Mouse (Mus musculus): Measurements from ENCODE around the gene Ndufs2. TPM values are rescaled to one million over a fixed set of nuclear protein-coding genes. Genes with fewer than 3 reads are reported as not detected.

The Ndufs2 gene
- polyA plus RNA-seq, 1 experiment from 2014 or later: 217 TPM

DNA sequence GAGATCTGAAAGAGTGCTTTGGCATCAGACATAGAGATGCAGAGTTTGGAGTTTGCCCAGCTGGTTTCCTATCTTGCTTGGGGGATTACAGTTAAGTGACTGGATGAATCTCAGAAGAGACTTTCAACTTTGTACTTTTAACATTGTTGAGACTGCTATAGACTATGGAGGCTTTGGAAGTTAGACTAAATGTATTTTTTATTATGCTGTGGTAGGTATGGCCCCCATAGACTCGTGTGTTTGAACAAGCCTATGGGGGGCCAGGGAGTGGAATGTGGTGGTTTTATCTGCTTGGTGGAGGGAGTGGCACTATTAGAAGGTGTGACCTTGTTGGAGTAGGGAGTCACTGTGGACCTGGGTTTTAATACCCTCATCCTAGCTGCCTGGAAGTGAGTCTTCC is 51.7 kb downstream of the Ndufs2 start:
- no peak overlapping the region for H3K9ac ChIP-seq
- no peak for ATAC-seq (ENCODE audit: insufficient number of reproducible peaks, low FRiP score, low TSS enrichment, low read depth)
- H3K4me1 ChIP-seq: peaks cover 9% of the 10 kb centered on the region
- H3K36me3 ChIP-seq: no peaks in the 10 kb centered on the region
- H3K9me3 ChIP-seq: no peaks in the 10 kb centered on the region
- no peak overlapping the region for H3K27ac ChIP-seq
- H3K4me3 ChIP-seq: no peak overlapping the region
- 50% methylated on average over 1 of the region's 1 CpGs for WGBS
- peaks cover 27% of the 10 kb centered on the region for H3K27me3 ChIP-seq
- no peak overlapping the region for H3K4me2 ChIP-seq

DNA sequence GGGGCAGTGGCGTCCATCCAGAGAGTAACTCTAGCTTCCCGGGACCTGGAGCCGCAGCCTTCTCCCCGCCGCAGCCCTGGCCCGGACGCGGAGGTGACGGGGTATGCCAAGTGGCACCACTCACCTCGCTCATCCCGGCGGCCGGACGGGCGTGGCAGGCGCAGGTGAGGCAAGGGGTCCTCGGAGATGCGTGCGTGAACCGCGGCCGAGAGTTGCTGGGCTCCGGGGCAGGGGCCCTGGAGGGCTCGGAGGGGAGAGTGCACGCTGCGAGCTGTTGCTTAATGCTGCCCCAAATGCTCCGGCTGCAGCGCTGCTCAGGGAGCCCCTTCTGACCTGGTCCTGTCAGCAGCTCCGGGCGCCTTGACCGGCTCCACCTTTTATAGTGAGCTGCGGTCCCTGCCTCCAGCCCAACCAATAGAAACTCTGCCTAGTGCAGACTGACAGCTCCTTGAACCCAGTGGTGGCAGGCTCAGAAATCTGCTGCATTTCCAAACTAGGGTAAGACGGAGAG is 55.2 kb downstream of the Ndufs2 start, which contains the start of gene Pcp4l1:
Pcp4l1 (minus strand) TSS at position 382 of the 511 bp plus-strand sequence.
- Histone ChIP-seq H3K27ac (no peak within 1 kb of the TSS), H3K4me2 (peak within 1 kb of the TSS; percentile 95), H3K27me3 (peaks cover 56% of the 10 kb centered on the region), H3K9me3 (no peaks in the 10 kb centered on the region), H3K4me1 (peaks cover 25% of the 10 kb centered on the region), H3K36me3 (no peaks in the 10 kb centered on the region), H3K4me3 (peak within 1 kb of the TSS; percentile 46), H3K9ac (peak within 1 kb of the TSS; percentile 27)
- peak; percentile 48; the same call in 1 of the 2 replicates for ATAC-seq (ENCODE audit: insufficient number of reproducible peaks, low FRiP score, low TSS enrichment, low read depth)
- WGBS: under 1% methylated on average over 33 of the region's 33 CpGs

DNA sequence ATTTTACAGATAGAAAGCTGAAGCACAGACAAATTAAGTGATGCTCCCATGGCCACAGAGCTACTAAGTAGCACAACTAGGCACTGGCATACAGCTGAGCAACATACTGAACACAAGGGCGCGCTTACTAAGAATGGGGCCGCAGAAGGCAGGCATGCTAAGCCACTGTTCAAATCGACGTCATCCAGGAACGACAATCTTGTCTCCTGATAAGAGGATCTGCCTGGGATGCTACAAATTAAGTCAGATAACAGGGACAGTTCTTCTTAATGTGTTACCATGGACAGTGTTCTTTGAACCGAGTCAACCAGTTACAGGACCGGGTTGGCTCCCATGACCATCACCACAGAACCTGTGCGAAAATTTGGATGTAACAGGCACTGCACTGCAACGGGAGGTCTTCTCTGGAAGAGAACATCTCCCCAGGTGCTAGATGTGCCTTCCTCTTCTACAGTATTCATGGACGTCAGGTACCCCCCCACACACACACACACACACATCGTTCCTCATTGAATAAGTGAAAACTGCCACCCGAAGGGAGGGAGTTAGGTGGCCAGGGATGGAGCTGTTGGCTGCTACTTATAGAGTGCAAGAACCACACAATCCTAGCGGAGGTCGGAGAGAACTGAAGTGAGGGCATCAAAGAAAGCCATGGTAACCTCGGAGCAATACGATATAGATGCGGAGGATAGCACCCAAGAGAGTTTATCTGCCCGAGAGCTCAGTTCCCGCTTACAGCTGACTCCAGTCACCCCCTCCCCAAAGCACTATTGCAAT is 56.0 kb downstream of the Ndufs2 start:
- Histone ChIP-seq H3K27ac (no peak overlapping the region), H3K4me2 (peak overlapping the region; percentile 95), H3K36me3 (no peaks in the 10 kb centered on the region), H3K4me3 (peak overlapping the region; percentile 46), H3K27me3 (peaks cover 56% of the 10 kb centered on the region), H3K9ac (peak overlapping the region; percentile 27; the same call in 1 of the 2 replicates), H3K4me1 (peaks cover 25% of the 10 kb centered on the region), H3K9me3 (no peaks in the 10 kb centered on the region)
- no peak for ATAC-seq (ENCODE audit: insufficient number of reproducible peaks, low FRiP score, low TSS enrichment, low read depth)
- 9% methylated on average over 20 of the region's 20 CpGs for WGBS

DNA sequence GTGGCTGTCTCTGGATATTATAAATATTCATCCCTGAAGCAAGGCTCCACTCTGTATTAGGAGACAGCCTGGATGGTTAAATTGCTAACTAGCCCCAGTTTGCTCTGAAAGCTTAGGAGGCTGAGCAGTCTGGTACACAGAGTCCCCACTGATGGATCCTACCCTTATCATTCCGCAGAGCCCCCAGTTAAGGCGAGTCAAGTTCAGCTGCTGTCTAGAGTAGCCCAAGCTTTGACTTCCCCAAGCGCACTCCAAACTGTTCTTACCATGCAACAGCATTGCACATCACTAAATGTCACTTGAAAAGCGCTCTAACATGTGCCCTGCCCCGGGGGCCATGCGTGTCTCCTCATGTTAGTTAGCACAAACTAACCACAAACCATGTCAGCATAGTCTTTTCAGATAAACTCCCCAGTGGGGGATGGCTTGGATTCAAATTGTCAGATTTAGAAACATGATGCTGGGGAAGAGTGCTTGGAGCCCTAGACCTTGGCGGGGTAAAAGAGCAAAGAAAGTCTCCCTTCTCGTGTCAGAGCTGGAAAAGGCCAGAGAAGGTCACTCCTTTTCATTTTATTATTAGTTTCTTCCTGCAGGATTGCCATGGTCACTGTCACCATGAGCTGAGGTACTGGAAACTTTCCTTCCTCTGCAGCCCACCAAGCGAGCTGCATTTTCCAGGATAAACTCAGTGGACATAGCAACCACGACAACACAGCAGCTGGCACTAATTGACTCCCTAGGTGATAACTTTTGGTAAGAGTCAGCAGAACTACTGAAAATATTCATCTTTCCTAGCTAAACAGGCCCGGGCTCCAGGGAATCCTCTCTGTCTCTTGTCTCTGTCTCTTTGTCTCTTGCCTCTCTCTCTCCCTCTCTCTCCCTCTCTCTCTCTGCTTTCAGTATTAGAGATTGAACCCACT is 57.0 kb downstream of the Ndufs2 start:
- Histone ChIP-seq H3K36me3 (no peaks in the 10 kb centered on the region), H3K4me2 (no peak overlapping the region), H3K27ac (no peak overlapping the region), H3K27me3 (peaks cover 56% of the 10 kb centered on the region), H3K4me1 (peaks cover 33% of the 10 kb centered on the region), H3K9ac (no peak overlapping the region), H3K4me3 (no peak overlapping the region), H3K9me3 (no peaks in the 10 kb centered on the region)
- WGBS: 23% methylated on average over 11 of the region's 11 CpGs
- ATAC-seq (ENCODE audit: insufficient number of reproducible peaks, low FRiP score, low TSS enrichment, low read depth): no peak

DNA sequence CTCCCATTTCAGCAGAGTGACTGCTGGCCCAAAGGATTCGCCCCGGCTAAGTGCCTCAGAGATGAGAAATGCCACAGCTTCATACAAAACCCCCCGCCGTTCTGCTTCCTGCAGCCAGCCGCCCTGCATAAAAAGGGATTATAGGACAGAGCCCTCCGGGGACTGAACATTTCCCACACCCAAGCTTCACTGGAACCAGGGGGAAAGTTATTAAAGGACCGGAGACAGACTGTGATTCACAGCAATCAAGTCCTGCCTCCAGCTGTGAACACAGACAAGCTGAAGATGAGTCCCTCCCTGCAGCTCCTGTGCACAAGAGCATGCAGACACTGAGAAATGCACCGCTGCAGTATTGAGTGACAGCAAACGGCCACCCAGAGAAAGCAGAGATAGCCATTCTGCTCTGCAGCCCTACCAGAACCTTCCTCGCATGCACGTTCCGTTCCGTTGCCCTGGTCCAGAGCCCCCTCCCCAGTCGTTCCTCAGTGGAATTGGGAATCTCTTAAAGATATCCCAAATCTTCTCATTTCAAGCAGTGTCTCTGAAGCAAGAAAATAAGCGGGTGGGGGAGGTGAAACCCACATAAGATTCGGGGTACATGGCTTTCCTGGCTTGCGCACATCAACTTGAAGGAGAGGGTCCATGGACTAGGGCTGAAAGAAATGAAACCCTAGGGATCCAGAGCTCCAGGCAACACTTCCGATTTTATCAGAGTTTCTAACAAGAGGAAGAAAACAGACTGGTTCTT is 57.9 kb downstream of the Ndufs2 start:
- Histone ChIP-seq H3K4me2 (peak overlapping the region; percentile 34), H3K9me3 (no peaks in the 10 kb centered on the region), H3K36me3 (no peaks in the 10 kb centered on the region), H3K9ac (no peak overlapping the region), H3K27ac (no peak overlapping the region), H3K4me3 (peak overlapping the region; percentile 8; the same call in 1 of the 2 replicates), H3K27me3 (peaks cover 56% of the 10 kb centered on the region), H3K4me1 (peaks cover 40% of the 10 kb centered on the region)
- ATAC-seq (ENCODE audit: insufficient number of reproducible peaks, low FRiP score, low TSS enrichment, low read depth): no peak
- WGBS: 4% methylated on average over 18 of the region's 18 CpGs

DNA sequence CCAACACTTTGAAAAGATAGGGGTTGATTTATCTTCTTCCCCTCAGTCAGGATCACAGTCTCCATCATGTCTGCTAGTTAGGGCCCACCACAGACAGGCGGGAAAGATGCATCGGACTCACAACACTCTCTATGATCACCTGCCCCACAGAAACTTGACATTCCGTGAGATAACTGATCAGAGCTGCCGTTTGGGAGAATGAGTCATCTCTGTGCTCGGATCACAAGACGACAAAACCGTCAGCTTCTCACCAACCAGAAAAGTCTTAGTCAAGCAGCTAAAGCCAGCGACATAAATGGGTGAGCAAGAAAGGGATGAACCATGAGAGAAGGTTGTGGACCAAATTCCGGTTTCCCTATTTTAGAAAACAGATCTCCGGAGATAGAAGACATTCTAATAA is 58.9 kb downstream of the Ndufs2 start:
- Histone ChIP-seq H3K36me3 (no peaks in the 10 kb centered on the region), H3K4me3 (no peak overlapping the region), H3K4me1 (peaks cover 42% of the 10 kb centered on the region), H3K9ac (no peak overlapping the region), H3K9me3 (no peaks in the 10 kb centered on the region), H3K27me3 (peaks cover 52% of the 10 kb centered on the region), H3K27ac (no peak overlapping the region), H3K4me2 (no peak overlapping the region)
- WGBS: 47% methylated on average over 10 of the region's 10 CpGs
- ATAC-seq (ENCODE audit: insufficient number of reproducible peaks, low FRiP score, low TSS enrichment, low read depth): no peak

DNA sequence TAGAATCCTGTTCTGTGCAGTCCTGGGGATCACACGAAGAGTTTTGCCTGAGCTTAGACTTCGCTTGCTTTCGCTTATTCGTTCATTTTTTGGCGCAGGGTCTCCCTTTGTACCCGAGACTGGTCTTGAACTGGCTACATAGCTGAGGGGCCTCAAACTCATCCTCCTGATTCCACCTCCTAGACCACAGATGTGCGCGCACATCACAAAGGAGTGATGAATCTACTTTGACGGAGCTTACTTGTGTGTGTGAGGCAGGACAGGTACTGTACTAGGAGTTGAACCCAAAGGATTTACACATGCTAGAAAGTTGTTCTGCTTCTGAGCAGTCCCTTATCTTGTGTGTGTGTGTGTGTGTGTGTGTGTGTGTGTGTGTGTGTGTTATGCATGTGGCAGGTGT is 60.4 kb downstream of the Ndufs2 start:
- no peak for ATAC-seq (ENCODE audit: insufficient number of reproducible peaks, low FRiP score, low TSS enrichment, low read depth)
- 93% methylated on average over 9 of the region's 9 CpGs for WGBS
- Histone ChIP-seq H3K4me3 (no peak overlapping the region), H3K9ac (no peak overlapping the region), H3K4me2 (no peak overlapping the region), H3K36me3 (no peaks in the 10 kb centered on the region), H3K4me1 (peaks cover 40% of the 10 kb centered on the region), H3K27ac (no peak overlapping the region), H3K9me3 (no peaks in the 10 kb centered on the region), H3K27me3 (peaks cover 42% of the 10 kb centered on the region)

DNA sequence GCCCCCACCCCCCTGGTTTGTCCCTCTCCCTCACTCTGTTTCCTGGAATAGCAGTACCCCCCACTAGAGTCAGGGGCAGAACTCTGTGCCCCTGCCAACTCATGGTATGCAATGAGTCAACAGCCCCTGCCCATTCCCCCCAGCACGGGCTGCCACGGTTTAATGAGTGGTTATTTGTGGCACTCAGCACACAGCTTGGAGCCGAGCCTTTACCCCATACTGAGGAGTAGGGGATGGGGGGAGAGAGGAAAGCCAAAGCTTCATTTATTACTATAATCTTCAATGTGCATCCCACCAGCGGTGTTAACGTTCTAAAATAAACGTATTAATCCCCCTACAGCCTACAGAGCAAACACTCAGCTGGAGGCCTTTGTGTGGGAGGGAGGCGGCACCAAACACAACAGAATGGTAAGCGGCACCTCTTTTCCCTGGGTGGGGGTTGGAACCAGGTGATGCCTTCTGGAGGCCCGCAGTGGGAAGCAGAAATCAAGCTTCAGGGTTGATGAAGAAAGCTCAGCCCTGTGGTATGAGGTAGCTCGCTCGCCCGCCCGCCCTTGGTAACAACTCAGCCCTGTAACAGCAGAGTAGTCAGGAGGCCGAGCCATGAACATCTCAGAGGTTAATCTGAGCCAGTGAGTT is 61.6 kb downstream of the Ndufs2 start:
- Histone ChIP-seq H3K27me3 (peaks cover 29% of the 10 kb centered on the region), H3K9ac (no peak overlapping the region), H3K4me2 (0 out of 2 replicates have a peak overlapping the region, but pooled peaks have one; percentile 7), H3K27ac (no peak overlapping the region), H3K4me3 (no peak overlapping the region), H3K9me3 (no peaks in the 10 kb centered on the region), H3K36me3 (no peaks in the 10 kb centered on the region), H3K4me1 (peaks cover 38% of the 10 kb centered on the region)
- 48% methylated on average over 14 of the region's 14 CpGs for WGBS
- ATAC-seq (ENCODE audit: insufficient number of reproducible peaks, low FRiP score, low TSS enrichment, low read depth): peak; percentile 75

DNA sequence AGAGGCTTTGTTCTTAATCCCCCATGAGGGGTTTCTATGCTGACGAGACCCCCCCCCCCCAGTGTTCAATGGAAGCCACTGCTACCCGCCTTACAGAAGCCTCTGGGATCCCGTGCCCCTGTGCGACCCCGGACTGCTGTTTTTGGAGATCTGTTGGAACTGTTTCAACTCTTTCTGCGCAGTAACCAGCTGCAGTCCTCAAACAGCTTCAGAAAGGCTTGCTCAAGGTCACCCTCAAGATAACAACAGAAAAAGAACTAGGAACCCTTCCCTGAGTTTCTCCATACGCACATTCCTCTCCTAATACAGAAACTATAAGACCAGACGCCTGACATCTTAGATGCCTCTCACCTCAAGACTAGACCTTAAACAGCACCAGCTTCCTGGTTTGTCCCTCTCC is 62.1 kb downstream of the Ndufs2 start:
- Histone ChIP-seq H3K4me2 (0 out of 2 replicates have a peak overlapping the region, but pooled peaks have one; percentile 7), H3K9ac (no peak overlapping the region), H3K27me3 (peaks cover 24% of the 10 kb centered on the region), H3K4me1 (peaks cover 36% of the 10 kb centered on the region), H3K27ac (no peak overlapping the region), H3K36me3 (no peaks in the 10 kb centered on the region), H3K4me3 (no peak overlapping the region), H3K9me3 (no peaks in the 10 kb centered on the region)
- ATAC-seq (ENCODE audit: insufficient number of reproducible peaks, low FRiP score, low TSS enrichment, low read depth): no peak
- WGBS: 29% methylated on average over 8 of the region's 8 CpGs

DNA sequence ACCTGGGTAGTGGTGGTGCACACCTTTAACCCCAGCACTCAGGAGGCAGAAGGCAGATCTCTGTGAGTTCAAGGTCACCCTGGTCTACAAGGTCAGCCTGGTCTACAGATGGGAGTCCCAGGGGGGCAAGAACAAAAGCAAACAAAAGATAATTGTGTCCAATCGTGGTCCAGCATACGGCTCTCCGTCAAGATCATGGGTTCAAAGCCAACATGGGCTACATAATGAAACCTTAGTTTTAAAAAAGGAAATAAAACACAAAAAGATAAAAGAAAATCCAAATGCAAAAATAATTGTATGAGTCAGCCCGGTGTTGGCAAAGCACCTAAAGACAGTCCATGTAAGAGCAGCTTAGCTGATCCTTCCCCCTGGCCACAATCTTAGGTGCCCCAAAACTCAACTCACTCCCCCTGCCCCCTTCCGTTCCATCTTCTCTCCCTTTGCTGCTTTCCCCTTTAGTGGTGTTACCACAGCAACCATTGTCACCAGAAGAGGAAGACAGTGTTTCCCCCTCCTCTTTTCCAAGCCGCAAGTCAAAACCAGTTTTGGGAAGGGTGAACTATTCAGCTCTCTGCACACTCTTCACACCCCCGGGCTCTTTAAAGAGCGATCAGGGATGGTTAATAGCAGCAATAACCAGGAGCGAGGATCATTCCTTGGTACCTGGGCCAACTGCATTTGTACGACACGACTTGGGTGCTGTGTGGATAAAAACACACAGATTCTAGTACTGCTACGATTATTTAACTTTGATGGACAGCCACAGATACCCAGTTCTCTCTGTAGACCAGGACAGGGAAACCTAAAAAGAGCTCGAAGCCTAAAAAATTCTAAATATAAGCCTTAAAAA is 63.1 kb downstream of the Ndufs2 start:
- Histone ChIP-seq H3K4me3 (no peak overlapping the region), H3K9ac (no peak overlapping the region), H3K36me3 (no peaks in the 10 kb centered on the region), H3K4me1 (peaks cover 26% of the 10 kb centered on the region), H3K27ac (no peak overlapping the region), H3K4me2 (no peak overlapping the region), H3K27me3 (peaks cover 14% of the 10 kb centered on the region), H3K9me3 (no peaks in the 10 kb centered on the region)
- no peak for ATAC-seq (ENCODE audit: insufficient number of reproducible peaks, low FRiP score, low TSS enrichment, low read depth)
- WGBS: 61% methylated on average over 13 of the region's 13 CpGs

Measured in limb, embryonic 15.5 days (tissue).